Mouse (Mus musculus) spleen, adult 2 months (tissue): ENCODE results near the gene Cacna1c. TPM values are rescaled to one million over a fixed set of nuclear protein-coding genes. Genes with fewer than 3 reads are reported as not detected.

Experiments used
- DNase-seq, 2 experiments: peaks; one replicate each; pipeline versions ENCODE4 v3.0.0 to v3.0.0-alpha.2; 2012 to 2021; ENCODE audit warnings: low spot score in 2 of 2, low read depth in 1 of 2
- H3K27ac ChIP-seq: fragments of 200-500 bp; 2 replicates; pipeline ENCODE4 v1.5.1; 2012; ENCODE audit warnings: low read length, inconsistent platforms; ENCODE audit not compliant: insufficient read depth
- H3K27me3 ChIP-seq: fragments of 200-500 bp; 2 replicates; pipeline ENCODE4 v1.6.1; 2012; ENCODE audit warnings: mild to moderate bottlenecking, moderate library complexity, low read length, inconsistent platforms; ENCODE audit not compliant: control insufficient read depth, insufficient read depth
- H3K36me3 ChIP-seq: fragments of 200-500 bp; 2 replicates; pipeline ENCODE4 v1.6.1; 2012; ENCODE audit warnings: mild to moderate bottlenecking, low read length, inconsistent platforms; ENCODE audit not compliant: control insufficient read depth, insufficient read depth
- H3K4me1 ChIP-seq: fragments of 200-500 bp; 2 replicates; pipeline ENCODE4 v1.6.1; 2011; ENCODE audit warnings: inconsistent platforms; ENCODE audit not compliant: control insufficient read depth, insufficient read depth, insufficient read length
- H3K4me3 ChIP-seq: fragments of 200-500 bp; 2 replicates; pipeline ENCODE4 v1.5.1; 2011; ENCODE audit warnings: mild to moderate bottlenecking, inconsistent platforms; ENCODE audit not compliant: insufficient read depth, insufficient read length; ENCODE audit errors: extremely low read depth
- CTCF ChIP-seq: fragments of 200-500 bp; IDR thresholded peaks from 2 replicates; pipeline ENCODE4 v1.5.1; 2011; ENCODE audit warnings: mild to moderate bottlenecking, inconsistent platforms; ENCODE audit not compliant: insufficient read depth, insufficient read length, insufficient replicate concordance; ENCODE audit errors: extremely low read depth
- POLR2A ChIP-seq: fragments of 200-500 bp; IDR thresholded peaks from 2 replicates; pipeline ENCODE4 v1.6.1; 2011; ENCODE audit warnings: low read depth, low read length, inconsistent platforms
- WGBS: fragments of 180-500 bp; shearing (Covaris S2); methylation state at CpG from one replicate; pipeline ENCODE4 v1.1.7; 2018; 5-methylcytosine and 5-hydroxymethylcytosine counted together
- polyA plus RNA-seq: library from polyadenylated mRNA; depleted of rRNA; stranded (reverse); fragments of >200 nt; gene quantifications from 2 replicates; pipeline ENCODE4 v1.2.3, GENCODE M21; 2012

Gene Cacna1c
- polyA plus RNA-seq, 1 experiment = 1.1 TPM

DNA sequence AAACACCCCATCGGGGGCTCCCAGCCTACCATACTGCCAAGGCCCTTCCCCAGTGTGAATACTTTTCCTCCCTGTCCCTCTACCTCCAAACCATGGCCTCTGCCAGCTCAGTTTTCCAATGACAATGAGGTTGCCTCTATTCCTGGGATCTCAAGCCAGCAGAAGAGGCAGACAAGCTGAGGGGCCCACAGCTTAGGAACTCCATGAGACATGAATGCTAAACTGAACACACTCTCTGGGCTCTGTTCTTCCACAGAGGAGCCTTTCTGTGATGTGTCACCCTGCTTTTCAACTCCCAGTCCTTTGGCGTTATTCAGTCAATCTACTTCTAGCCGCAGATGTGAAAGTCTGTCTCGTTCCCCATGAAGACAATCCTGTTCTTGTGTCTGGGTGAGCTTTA is 399.8 kb downstream of the Cacna1c start:
- DNase-seq = no peak
- TF ChIP-seq POLR2A (no peak), CTCF (no peak)
- Histone ChIP-seq H3K27ac (no peak overlapping the region), H3K4me3 (no peak overlapping the region), H3K36me3 (no peaks in the 10 kb centered on the region), H3K27me3 (no peaks in the 10 kb centered on the region), H3K4me1 (no peaks in the 10 kb centered on the region)
- 93% methylated on average over 4 of the region's 4 CpGs for WGBS

- Histone ChIP-seq H3K27ac (no peak overlapping the region), H3K4me3 (no peak overlapping the region), H3K4me1 (no peaks in the 10 kb centered on the region), H3K36me3 (no peaks in the 10 kb centered on the region), H3K27me3 (no peaks in the 10 kb centered on the region)
- DNase-seq = no peak
- no peak for TF ChIP-seq POLR2A
- no peak for TF ChIP-seq CTCF
Measured at GRCm38 (mm10) chr6:118795716-118796115, 400.5 kb downstream of the Cacna1c start.

GRCm38 (mm10) chr6:118791921-118792368 is 404.3 kb downstream of the Cacna1c start:
- Histone ChIP-seq H3K36me3 (no peaks in the 10 kb centered on the region), H3K4me3 (no peak overlapping the region), H3K4me1 (no peaks in the 10 kb centered on the region), H3K27ac (no peak overlapping the region), H3K27me3 (no peaks in the 10 kb centered on the region)
- TF ChIP-seq CTCF (no peak), POLR2A (no peak)
- 55% methylated on average over 5 of the region's 5 CpGs for WGBS
- DNase-seq = no peak

GRCm38 (mm10) chr6:118787933-118788332 is 408.3 kb downstream of the Cacna1c start:
- no peak overlapping the region for H3K4me3 ChIP-seq
- no peaks in the 10 kb centered on the region for H3K4me1 ChIP-seq
- WGBS = 78% methylated on average over 3 of the region's 3 CpGs
- no peaks in the 10 kb centered on the region for H3K36me3 ChIP-seq
- no peaks in the 10 kb centered on the region for H3K27me3 ChIP-seq
- TF ChIP-seq POLR2A = no peak
- no peak for TF ChIP-seq CTCF
- DNase-seq = no peak
- no peak overlapping the region for H3K27ac ChIP-seq

GRCm38 (mm10) chr6:118780280-118780679 is 415.9 kb downstream of the Cacna1c start:
- TF ChIP-seq POLR2A = no peak
- no peak for TF ChIP-seq CTCF
- Histone ChIP-seq H3K27ac (no peak overlapping the region), H3K4me1 (no peaks in the 10 kb centered on the region), H3K36me3 (no peaks in the 10 kb centered on the region), H3K27me3 (no peaks in the 10 kb centered on the region), H3K4me3 (no peak overlapping the region)
- WGBS = 93% methylated on average over 7 of the region's 7 CpGs
- DNase-seq = no peak

DNA sequence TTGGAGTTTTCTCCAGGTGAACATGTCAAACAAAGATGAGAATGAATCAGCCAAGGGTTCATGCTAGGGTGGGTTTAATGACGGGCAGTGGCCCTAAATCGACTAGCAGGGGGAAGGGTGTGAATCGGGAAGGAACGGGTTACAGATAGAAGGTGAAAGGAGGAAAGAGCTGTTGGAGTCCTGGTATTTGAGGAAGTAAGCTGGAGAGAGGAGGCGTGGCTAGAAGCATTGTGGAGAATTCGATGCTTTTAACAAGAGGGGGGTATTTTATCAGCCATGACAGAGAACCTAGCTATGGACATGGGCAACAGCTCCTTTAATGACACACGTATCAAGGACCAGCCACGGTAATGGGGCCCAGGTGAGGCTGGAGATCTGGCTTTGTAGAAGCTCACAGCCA is 417.0 kb downstream of the Cacna1c start:
- no peaks in the 10 kb centered on the region for H3K36me3 ChIP-seq
- no peaks in the 10 kb centered on the region for H3K4me1 ChIP-seq
- no peak overlapping the region for H3K4me3 ChIP-seq
- DNase-seq = no peak
- no peak overlapping the region for H3K27ac ChIP-seq
- H3K27me3 ChIP-seq = no peaks in the 10 kb centered on the region
- TF ChIP-seq CTCF = no peak
- TF ChIP-seq POLR2A = no peak
- WGBS = 40% methylated on average over 8 of the region's 8 CpGs

DNA sequence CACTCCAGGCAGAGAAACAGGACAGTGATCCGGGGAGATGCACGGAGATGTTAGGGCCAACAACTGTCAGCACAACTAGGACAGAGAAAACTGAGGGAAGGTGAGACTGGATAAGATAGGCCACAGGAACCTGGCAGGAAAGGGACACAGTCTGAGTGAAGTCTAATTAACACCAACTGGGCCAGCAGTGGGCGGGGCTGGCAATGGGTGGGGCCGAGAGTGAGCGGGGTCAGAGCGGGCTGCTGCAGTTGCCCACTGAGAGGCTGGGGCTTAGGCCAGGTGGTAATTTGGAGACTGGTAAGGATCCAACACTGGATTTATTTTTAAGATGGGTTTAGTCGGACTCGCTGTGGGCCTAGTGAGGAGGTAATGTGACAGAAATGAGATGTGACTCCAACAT is 418.8 kb downstream of the Cacna1c start:
- no peak overlapping the region for H3K27ac ChIP-seq
- 89% methylated on average over 8 of the region's 8 CpGs for WGBS
- no peak for DNase-seq
- H3K4me3 ChIP-seq = no peak overlapping the region
- TF ChIP-seq POLR2A (no peak), CTCF (no peak)
- H3K36me3 ChIP-seq = no peaks in the 10 kb centered on the region
- H3K4me1 ChIP-seq = no peaks in the 10 kb centered on the region
- H3K27me3 ChIP-seq = no peaks in the 10 kb centered on the region
